Mouse (Mus musculus): ENCODE results near the gene Rapgef2.
A peak's percentile ranks its signal among the peaks of the same experiment; 100 is the strongest.
"Not testable (repeated sequence)": the region's sequence is repeated elsewhere in the genome, so short reads cannot be mapped to it uniquely, and the experiment has no call there.

Gene Rapgef2

GRCm38 (mm10) chr3:79202275-79203153 lies 83.8 kb downstream of the Rapgef2 start:
- peak; percentile 84 for DNase-seq (ENCODE audit: low spot score)

GRCm38 (mm10) chr3:79196708-79197437 lies 89.4 kb downstream of the Rapgef2 start:
- peak; percentile 52 for DNase-seq (ENCODE audit: low spot score)

- no peak for DNase-seq (ENCODE audit: low spot score)
These were observed 91.0 kb downstream of the Rapgef2 start for GRCm38 (mm10) chr3:79195280-79195679.

GRCm38 (mm10) chr3:79194111-79194793 lies 92.1 kb downstream of the Rapgef2 start:
- no peak for DNase-seq (ENCODE audit: low spot score)

- peak; percentile 38 for DNase-seq (ENCODE audit: low spot score)
These were observed 93.3 kb downstream of the Rapgef2 start for GRCm38 (mm10) chr3:79193001-79193400.

GRCm38 (mm10) chr3:79191981-79192380 lies 94.3 kb downstream of the Rapgef2 start:
- DNase-seq (ENCODE audit: low spot score): no peak

- no peak for DNase-seq (ENCODE audit: low spot score)
These were observed 94.8 kb downstream of the Rapgef2 start for GRCm38 (mm10) chr3:79191471-79191870.

- no peak for DNase-seq (ENCODE audit: low spot score)
These were observed 95.9 kb downstream of the Rapgef2 start for GRCm38 (mm10) chr3:79190377-79190776.

GRCm38 (mm10) chr3:79187912-79188311 lies 98.4 kb downstream of the Rapgef2 start:
- no peak for DNase-seq (ENCODE audit: low spot score)

- no peak for DNase-seq (ENCODE audit: low spot score)
These were observed 104.0 kb downstream of the Rapgef2 start for GRCm38 (mm10) chr3:79182290-79182689.

GRCm38 (mm10) chr3:79181248-79181991 lies 104.9 kb downstream of the Rapgef2 start:
- DNase-seq (ENCODE audit: low spot score): no peak

- no peak for DNase-seq (ENCODE audit: low spot score)
These were observed 106.2 kb downstream of the Rapgef2 start for GRCm38 (mm10) chr3:79180086-79180485.

GRCm38 (mm10) chr3:79179499-79180053 lies 106.7 kb downstream of the Rapgef2 start:
- DNase-seq (ENCODE audit: low spot score): no peak

GRCm38 (mm10) chr3:79178708-79179107 lies 107.6 kb downstream of the Rapgef2 start:
- DNase-seq (ENCODE audit: low spot score): no peak

GRCm38 (mm10) chr3:79178070-79178469 lies 108.2 kb downstream of the Rapgef2 start:
- DNase-seq (ENCODE audit: low spot score): no peak

- no peak for DNase-seq (ENCODE audit: low spot score)
These were observed 109.0 kb downstream of the Rapgef2 start for GRCm38 (mm10) chr3:79177136-79177870.

GRCm38 (mm10) chr3:79174168-79174567 lies 112.1 kb downstream of the Rapgef2 start:
- no peak for DNase-seq (ENCODE audit: low spot score)

- DNase-seq (ENCODE audit: low spot score): no peak
These were observed 113.0 kb downstream of the Rapgef2 start for GRCm38 (mm10) chr3:79173291-79173690.

- not testable (repeated sequence) for DNase-seq (ENCODE audit: low spot score)
These were observed 115.2 kb downstream of the Rapgef2 start for GRCm38 (mm10) chr3:79171146-79171545.

GRCm38 (mm10) chr3:79168168-79168827 lies 118.0 kb downstream of the Rapgef2 start:
- no peak for DNase-seq (ENCODE audit: low spot score)
